Mouse (Mus musculus) liver, embryonic 14.5 days (tissue): Measurements from ENCODE around the gene E130114P18Rik. TPM values are rescaled to one million over a fixed set of nuclear protein-coding genes. Genes with fewer than 3 reads are reported as not detected.
A peak's percentile ranks its signal among the peaks of the same experiment; 100 is the strongest.

Experiments
- ATAC-seq: fragments of 200-750 bp; cut with Nextera tagmentation; 2 replicates; pipeline ENCODE4 v1.8.0; 2017; ENCODE audit warnings: moderate number of reproducible peaks, mild to moderate bottlenecking, moderate library complexity; ENCODE audit not compliant: insufficient read depth
- DNase-seq, 3 experiments: peaks; one replicate each; pipeline ENCODE4 v3.0.0-alpha.2; 2012 to 2013; ENCODE audit warnings: low read depth in 3 of 3, low spot score in 3 of 3
- H3K27ac ChIP-seq: fragments of 300-500 bp; sonication (generic); 2 replicates; pipeline ENCODE4 v1.5.1; 2014; ENCODE audit warnings: moderate library complexity, mild to moderate bottlenecking, control low read depth, inconsistent platforms
- H3K27me3 ChIP-seq: fragments of 300-500 bp; sonication (generic); 2 replicates; pipeline ENCODE4 v1.6.1; 2014; ENCODE audit warnings: mild to moderate bottlenecking, low read length, moderate library complexity; ENCODE audit not compliant: control insufficient read depth, insufficient read depth
- H3K36me3 ChIP-seq: fragments of 300-500 bp; sonication (generic); replicated peaks from 2 replicates; pipeline ENCODE4 v1.6.1; 2014; ENCODE audit warnings: low read depth; ENCODE audit not compliant: control insufficient read depth, insufficient read depth
- H3K4me1 ChIP-seq, 2 experiments: fragments of 200-500 bp in 1 of 2; fragments of 300-500 bp in 1 of 2; sonication (generic) in 1 of 2; replicated peaks; 2 replicates each; pipeline ENCODE4 v1.6.1; 2012 to 2014; ENCODE audit warnings: antibody characterized with exemption in 1 of 2, inconsistent platforms in 1 of 2, low read length in 1 of 2; ENCODE audit not compliant: control insufficient read depth in 2 of 2, insufficient read depth in 2 of 2
- H3K4me2 ChIP-seq: fragments of 300-500 bp; sonication (generic); 2 replicates; pipeline ENCODE4 v1.6.1; 2014; ENCODE audit warnings: low read depth, mild to moderate bottlenecking, control low read depth, moderate library complexity
- H3K4me3 ChIP-seq, 2 experiments: fragments of 200-500 bp in 1 of 2; fragments of 300-500 bp in 1 of 2; sonication (generic) in 1 of 2; 2 replicates each; pipeline ENCODE4 v1.5.1; 2012 to 2014; ENCODE audit warnings: low read depth in 2 of 2, low read length in 2 of 2, mild to moderate bottlenecking in 2 of 2, control low read depth in 1 of 2, inconsistent platforms in 1 of 2, moderate library complexity in 1 of 2; ENCODE audit not compliant: insufficient read depth in 1 of 2
- H3K9ac ChIP-seq: fragments of 300-500 bp; sonication (generic); replicated peaks from 2 replicates; pipeline ENCODE4 v1.6.1; 2014; ENCODE audit warnings: mild to moderate bottlenecking, control low read depth, moderate library complexity
- H3K9me3 ChIP-seq: fragments of 300-500 bp; sonication (generic); 2 replicates; pipeline ENCODE4 v1.6.1; 2016; ENCODE audit warnings: low read length, mixed read lengths; ENCODE audit not compliant: control insufficient read depth
- CTCF ChIP-seq: IDR thresholded peaks from 2 replicates; pipeline ENCODE4 v1.5.1; 2016; ENCODE audit warnings: antibody characterized with exemption, low read depth, control low read depth
- EP300 ChIP-seq: IDR thresholded peaks from 2 replicates; pipeline ENCODE4 v1.6.1; 2016; ENCODE audit warnings: antibody characterized with exemption, low read depth
- WGBS: fragments of 180-500 bp; shearing (Covaris S2); extraction: QIAGEN DNeasy Blood & Tissue Kit; methylation state at CpG from one replicate; pipeline ENCODE4 v1.1.7; 2014; ENCODE audit not compliant: insufficient replicate concordance; 5-methylcytosine and 5-hydroxymethylcytosine counted together
- polyA plus RNA-seq, 2 experiments: library from polyadenylated mRNA; depleted of rRNA in 1 of 2; stranded (reverse) in 1 of 2; unstranded in 1 of 2; fragments of >200 nt; fragmentation: Nextera tagmentation in 1 of 2; extraction: Ambion mirVana in 1 of 2; gene quantifications; 2 replicates each; pipeline versions ENCODE4 v1.2.1 to v1.2.3; 2012 to 2014

The E130114P18Rik gene
- polyA plus RNA-seq, 2 experiments: not detected

- H3K27ac ChIP-seq: no peak overlapping the region
- WGBS: 66% methylated on average over 5 of the region's 5 CpGs
- no peak overlapping the region for H3K9ac ChIP-seq
- H3K9me3 ChIP-seq: no peaks in the 10 kb centered on the region
- no peak overlapping the region for H3K4me3 ChIP-seq
- ATAC-seq (no peak), DNase-seq (no peak)
- H3K4me2 ChIP-seq: no peak overlapping the region
- H3K4me1 ChIP-seq: no peaks in the 10 kb centered on the region
- H3K36me3 ChIP-seq: no peaks in the 10 kb centered on the region
- H3K27me3 ChIP-seq: no peaks in the 10 kb centered on the region
- TF ChIP-seq EP300: no peak
- no peak for TF ChIP-seq CTCF
Observed at GRCm38 (mm10) chr4:97575447-97575846, 202.4 kb downstream of the E130114P18Rik start.

- ATAC-seq (no peak), DNase-seq (no peak)
- 49% methylated on average over 3 of the region's 3 CpGs for WGBS
- no peak for TF ChIP-seq EP300
- TF ChIP-seq CTCF: no peak
- no peak overlapping the region for H3K27ac ChIP-seq
- no peaks in the 10 kb centered on the region for H3K9me3 ChIP-seq
- no peak overlapping the region for H3K9ac ChIP-seq
- H3K27me3 ChIP-seq: no peaks in the 10 kb centered on the region
- H3K4me3 ChIP-seq: no peak overlapping the region
- H3K4me1 ChIP-seq: no peaks in the 10 kb centered on the region
- H3K4me2 ChIP-seq: no peak overlapping the region
- H3K36me3 ChIP-seq: no peaks in the 10 kb centered on the region
Observed at GRCm38 (mm10) chr4:97569320-97569719, 208.6 kb downstream of the E130114P18Rik start.

- no peak overlapping the region for H3K4me3 ChIP-seq
- DNase-seq (peak; percentile 14 to 26 (median 24)), ATAC-seq (no peak)
- H3K27me3 ChIP-seq: no peaks in the 10 kb centered on the region
- H3K27ac ChIP-seq: no peak overlapping the region
- H3K4me1 ChIP-seq: no peaks in the 10 kb centered on the region
- no peaks in the 10 kb centered on the region for H3K36me3 ChIP-seq
- H3K4me2 ChIP-seq: no peak overlapping the region
- H3K9ac ChIP-seq: no peak overlapping the region
- TF ChIP-seq EP300: no peak
- peak; percentile 57 for TF ChIP-seq CTCF
- 18% methylated on average over 4 of the region's 4 CpGs for WGBS
- H3K9me3 ChIP-seq: no peaks in the 10 kb centered on the region
Observed at GRCm38 (mm10) chr4:97564656-97565055, 213.2 kb downstream of the E130114P18Rik start.

GRCm38 (mm10) chr4:97564199-97564598, 213.7 kb downstream of the E130114P18Rik start:
- no peaks in the 10 kb centered on the region for H3K36me3 ChIP-seq

GRCm38 (mm10) chr4:97557585-97557984, 220.3 kb downstream of the E130114P18Rik start:
- no peaks in the 10 kb centered on the region for H3K4me1 ChIP-seq
- H3K9ac ChIP-seq: no peak overlapping the region
- H3K27ac ChIP-seq: no peak overlapping the region
- no peaks in the 10 kb centered on the region for H3K9me3 ChIP-seq
- no peak overlapping the region for H3K4me3 ChIP-seq
- WGBS: 53% methylated on average over 2 of the region's 2 CpGs
- no peak overlapping the region for H3K4me2 ChIP-seq
- no peak for TF ChIP-seq EP300
- no peak for ATAC-seq
- no peaks in the 10 kb centered on the region for H3K36me3 ChIP-seq
- no peak for DNase-seq
- H3K27me3 ChIP-seq: no peaks in the 10 kb centered on the region

More at GRCm38 (mm10) chr4:97564199-97564598, 213.7 kb downstream of the E130114P18Rik start:
- DNase-seq (no peak), ATAC-seq (no peak)
- Histone ChIP-seq H3K27me3 (no peaks in the 10 kb centered on the region), H3K4me3 (no peak overlapping the region), H3K4me1 (no peaks in the 10 kb centered on the region), H3K4me2 (no peak overlapping the region), H3K9ac (no peak overlapping the region), H3K27ac (no peak overlapping the region), H3K9me3 (no peaks in the 10 kb centered on the region)
- TF ChIP-seq EP300: no peak
- no peak for TF ChIP-seq CTCF
- WGBS: 55% methylated on average over 6 of the region's 6 CpGs
